Mouse (Mus musculus) bone marrow macrophage, adult 2 months (primary cell): ENCODE data around the gene Olfr670.

Experiments
- CTCF ChIP-seq: IDR thresholded peaks from 2 replicates; pipeline ENCODE4 v1.5.1; 2012; ENCODE audit warnings: low read depth, mild to moderate bottlenecking, low read length, moderate library complexity
- POLR2A ChIP-seq: IDR thresholded peaks from 2 replicates; pipeline ENCODE4 v1.6.1; 2012; ENCODE audit warnings: mild to moderate bottlenecking, low read depth, low read length, borderline replicate concordance

- TF ChIP-seq POLR2A (no peak), CTCF (no peak)
These were observed 34.5 kb downstream of the Olfr670 start, which contains the start of gene Olfr668 for GRCm38 (mm10) chr7:104927957-104928356.
